Mouse (Mus musculus) limb, embryonic 10.5 days (tissue): ENCODE measurements around the gene Sema4c. TPM values are rescaled to one million over a fixed set of nuclear protein-coding genes. Genes with fewer than 3 reads are reported as not detected.

Source experiments
- DNase-seq: peaks from one replicate; pipeline ENCODE4 v3.0.0-alpha.2; 2017; ENCODE audit warnings: low spot score
- H3K27ac ChIP-seq: fragments of 300-500 bp; sonication (generic); 2 replicates; pipeline ENCODE4 v1.5.1; 2016; ENCODE audit warnings: mild to moderate bottlenecking
- H3K27me3 ChIP-seq: fragments of 300-500 bp; sonication (generic); 2 replicates; pipeline ENCODE4 v1.6.1; 2016; ENCODE audit warnings: low read depth, mild to moderate bottlenecking; ENCODE audit not compliant: poor library complexity, severe bottlenecking
- H3K36me3 ChIP-seq: fragments of 300-500 bp; sonication (generic); 2 replicates; pipeline ENCODE4 v1.6.1; 2016; ENCODE audit warnings: mild to moderate bottlenecking, moderate library complexity
- H3K4me1 ChIP-seq: fragments of 300-500 bp; sonication (generic); 2 replicates; pipeline ENCODE4 v1.6.1; 2016
- H3K4me3 ChIP-seq: fragments of 300-500 bp; sonication (generic); 2 replicates; pipeline ENCODE4 v1.5.1; 2016; ENCODE audit warnings: mild to moderate bottlenecking, moderate library complexity
- H3K9me3 ChIP-seq: fragments of 300-500 bp; sonication (generic); replicated peaks from 2 replicates; pipeline ENCODE4 v1.6.1; 2016; ENCODE audit warnings: mild to moderate bottlenecking
- WGBS: fragments of 180-500 bp; shearing (Covaris S2); methylation state at CpG from one replicate; pipeline ENCODE4 v1.1.7; 2016; 5-methylcytosine and 5-hydroxymethylcytosine counted together
- polyA plus RNA-seq: library from polyadenylated mRNA; unstranded; fragments of >200 nt; fragmentation: Nextera tagmentation; extraction: Ambion mirVana; gene quantifications from 2 replicates; pipeline ENCODE4 v1.2.1, GENCODE M21; 2016

Sema4c gene
- polyA plus RNA-seq, 1 experiment from 2014 or later = 34.2 TPM

- Histone ChIP-seq H3K27me3 (no peaks in the 10 kb centered on the region), H3K9me3 (no peaks in the 10 kb centered on the region), H3K4me1 (peaks cover 94% of the 10 kb centered on the region), H3K27ac (0 out of 2 replicates have a peak overlapping the region, but pooled peaks have one; percentile 8), H3K4me3 (no peak overlapping the region), H3K36me3 (no peaks in the 10 kb centered on the region)
- 83% methylated on average over 8 of the region's 8 CpGs for WGBS
- DNase-seq = no peak
These were observed 15.4 kb upstream of the Sema4c start for GRCm38 (mm10) chr1:36573524-36573923.

- no peaks in the 10 kb centered on the region for H3K27me3 ChIP-seq
- no peak for DNase-seq
- peaks cover 94% of the 10 kb centered on the region for H3K4me1 ChIP-seq
- no peak overlapping the region for H3K4me3 ChIP-seq
- H3K36me3 ChIP-seq = no peaks in the 10 kb centered on the region
- WGBS = 63% methylated on average over 1 of the region's 1 CpGs
- no peaks in the 10 kb centered on the region for H3K9me3 ChIP-seq
- H3K27ac ChIP-seq = peak overlapping the region; percentile 8
These were observed 14.6 kb upstream of the Sema4c start for GRCm38 (mm10) chr1:36572709-36573108.

GRCm38 (mm10) chr1:36572140-36572700, 14.1 kb upstream of the Sema4c start:
- Histone ChIP-seq H3K4me1 (peaks cover 92% of the 10 kb centered on the region), H3K27ac (0 out of 2 replicates have a peak overlapping the region, but pooled peaks have one; percentile 8), H3K4me3 (no peak overlapping the region), H3K27me3 (no peaks in the 10 kb centered on the region), H3K36me3 (no peaks in the 10 kb centered on the region), H3K9me3 (no peaks in the 10 kb centered on the region)
- DNase-seq = no peak
- 85% methylated on average over 2 of the region's 2 CpGs for WGBS

- H3K4me1 ChIP-seq = peaks cover 92% of the 10 kb centered on the region
- no peak overlapping the region for H3K27ac ChIP-seq
- no peak for DNase-seq
These were observed 13.5 kb upstream of the Sema4c start for GRCm38 (mm10) chr1:36571627-36572026.

GRCm38 (mm10) chr1:36570320-36570719, 12.2 kb upstream of the Sema4c start:
- Histone ChIP-seq H3K4me3 (no peak overlapping the region), H3K36me3 (no peaks in the 10 kb centered on the region), H3K27ac (no peak overlapping the region; the same call in 1 of the 2 replicates), H3K4me1 (peaks cover 90% of the 10 kb centered on the region), H3K27me3 (no peaks in the 10 kb centered on the region), H3K9me3 (no peaks in the 10 kb centered on the region)
- DNase-seq = no peak
- WGBS = 92% methylated on average over 5 of the region's 5 CpGs

More at GRCm38 (mm10) chr1:36571627-36572026, 13.5 kb upstream of the Sema4c start:
- Histone ChIP-seq H3K9me3 (no peaks in the 10 kb centered on the region), H3K27me3 (no peaks in the 10 kb centered on the region), H3K4me3 (no peak overlapping the region), H3K36me3 (no peaks in the 10 kb centered on the region)
- WGBS = 27% methylated on average over 6 of the region's 6 CpGs

GRCm38 (mm10) chr1:36569694-36570276, 11.6 kb upstream of the Sema4c start:
- Histone ChIP-seq H3K36me3 (no peaks in the 10 kb centered on the region), H3K27me3 (no peaks in the 10 kb centered on the region), H3K4me1 (peaks cover 84% of the 10 kb centered on the region), H3K27ac (peak overlapping the region; percentile 68), H3K9me3 (no peaks in the 10 kb centered on the region), H3K4me3 (no peak overlapping the region)
- no peak for DNase-seq
- 64% methylated on average over 7 of the region's 7 CpGs for WGBS

GRCm38 (mm10) chr1:36568776-36569175, 10.6 kb upstream of the Sema4c start:
- no peak overlapping the region for H3K27ac ChIP-seq
- no peak for DNase-seq
- no peaks in the 10 kb centered on the region for H3K36me3 ChIP-seq
- no peaks in the 10 kb centered on the region for H3K9me3 ChIP-seq
- no peak overlapping the region for H3K4me3 ChIP-seq
- H3K27me3 ChIP-seq = no peaks in the 10 kb centered on the region
- 89% methylated on average over 4 of the region's 4 CpGs for WGBS
- H3K4me1 ChIP-seq = peaks cover 83% of the 10 kb centered on the region

- Histone ChIP-seq H3K27ac (peak overlapping the region; percentile 62), H3K36me3 (no peaks in the 10 kb centered on the region), H3K4me1 (peaks cover 84% of the 10 kb centered on the region), H3K4me3 (no peak overlapping the region), H3K9me3 (no peaks in the 10 kb centered on the region), H3K27me3 (no peaks in the 10 kb centered on the region)
- DNase-seq = no peak
- WGBS = 53% methylated on average over 21 of the region's 21 CpGs
These were observed 9.9 kb upstream of the Sema4c start for GRCm38 (mm10) chr1:36567818-36568603.

GRCm38 (mm10) chr1:36566425-36566824, 8.3 kb upstream of the Sema4c start:
- Histone ChIP-seq H3K9me3 (no peaks in the 10 kb centered on the region), H3K27ac (peak overlapping the region; percentile 77), H3K27me3 (no peaks in the 10 kb centered on the region), H3K4me3 (no peak overlapping the region; the same call in 1 of the 2 replicates), H3K36me3 (no peaks in the 10 kb centered on the region), H3K4me1 (peaks cover 84% of the 10 kb centered on the region)
- 12% methylated on average over 2 of the region's 2 CpGs for WGBS
- DNase-seq = no peak

GRCm38 (mm10) chr1:36564101-36564500, 6.0 kb upstream of the Sema4c start:
- WGBS = 79% methylated on average over 6 of the region's 6 CpGs
- Histone ChIP-seq H3K36me3 (no peaks in the 10 kb centered on the region), H3K27ac (peak overlapping the region; percentile 59), H3K4me3 (no peak overlapping the region), H3K27me3 (no peaks in the 10 kb centered on the region), H3K4me1 (peaks cover 88% of the 10 kb centered on the region), H3K9me3 (no peaks in the 10 kb centered on the region)
- no peak for DNase-seq

GRCm38 (mm10) chr1:36563632-36564031, 5.5 kb upstream of the Sema4c start:
- no peaks in the 10 kb centered on the region for H3K9me3 ChIP-seq
- H3K4me1 ChIP-seq = peaks cover 88% of the 10 kb centered on the region
- H3K27ac ChIP-seq = peak overlapping the region; percentile 59
- 64% methylated on average over 4 of the region's 4 CpGs for WGBS
- no peak for DNase-seq
- H3K27me3 ChIP-seq = no peaks in the 10 kb centered on the region
- no peaks in the 10 kb centered on the region for H3K36me3 ChIP-seq
- no peak overlapping the region for H3K4me3 ChIP-seq

GRCm38 (mm10) chr1:36563197-36563596, 5.0 kb upstream of the Sema4c start:
- H3K27me3 ChIP-seq = no peaks in the 10 kb centered on the region
- DNase-seq = no peak
- 81% methylated on average over 2 of the region's 2 CpGs for WGBS
- peak overlapping the region; percentile 59 for H3K27ac ChIP-seq
- no peaks in the 10 kb centered on the region for H3K9me3 ChIP-seq
- no peak overlapping the region for H3K4me3 ChIP-seq
- H3K4me1 ChIP-seq = peaks cover 88% of the 10 kb centered on the region
- no peaks in the 10 kb centered on the region for H3K36me3 ChIP-seq

- H3K4me1 ChIP-seq = peaks cover 82% of the 10 kb centered on the region
- no peaks in the 10 kb centered on the region for H3K27me3 ChIP-seq
- WGBS = 60% methylated on average over 4 of the region's 4 CpGs
- no peaks in the 10 kb centered on the region for H3K36me3 ChIP-seq
- H3K9me3 ChIP-seq = no peaks in the 10 kb centered on the region
- DNase-seq = no peak
- H3K4me3 ChIP-seq = no peak overlapping the region
- H3K27ac ChIP-seq = peak overlapping the region; percentile 59
These were observed 4.2 kb upstream of the Sema4c start for GRCm38 (mm10) chr1:36562388-36562787.
